Mouse (Mus musculus) olfactory bulb, adult 2 months (tissue): ENCODE results near the gene D130043K22Rik.

ENCODE experiments used
- CTCF ChIP-seq: fragments of 200-500 bp; IDR thresholded peaks from 2 replicates; pipeline ENCODE4 v1.5.1; 2012; ENCODE audit warnings: low read depth, mild to moderate bottlenecking, low read length, moderate library complexity; ENCODE audit not compliant: insufficient read depth
- POLR2A ChIP-seq: fragments of 200-500 bp; IDR thresholded peaks from 2 replicates; pipeline ENCODE4 v1.6.1; 2012; ENCODE audit warnings: mild to moderate bottlenecking, low read depth, low read length, moderate library complexity; ENCODE audit not compliant: insufficient read depth

DNA sequence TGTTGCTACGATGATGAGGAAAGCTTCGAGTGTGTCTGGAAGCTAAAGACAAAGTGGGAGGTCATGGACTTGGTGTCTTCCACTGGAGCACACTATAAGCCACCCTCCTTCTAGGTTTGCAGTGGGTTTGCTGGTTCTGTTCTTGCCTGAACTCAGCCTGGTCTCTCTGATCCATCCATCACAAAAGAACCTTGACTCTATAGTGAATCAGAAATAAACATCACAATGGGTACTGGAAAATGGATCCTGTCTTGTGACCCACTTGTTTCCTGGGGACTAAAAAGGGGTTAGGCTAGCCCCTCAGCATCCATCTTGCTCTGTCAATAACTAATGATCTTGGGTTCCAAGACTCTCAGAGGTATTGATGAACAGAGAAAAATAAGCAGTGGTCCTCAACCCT is 57.0 kb downstream of the D130043K22Rik start:
- no peak for TF ChIP-seq POLR2A
- no peak for TF ChIP-seq CTCF
